In the genomic region with DNA sequence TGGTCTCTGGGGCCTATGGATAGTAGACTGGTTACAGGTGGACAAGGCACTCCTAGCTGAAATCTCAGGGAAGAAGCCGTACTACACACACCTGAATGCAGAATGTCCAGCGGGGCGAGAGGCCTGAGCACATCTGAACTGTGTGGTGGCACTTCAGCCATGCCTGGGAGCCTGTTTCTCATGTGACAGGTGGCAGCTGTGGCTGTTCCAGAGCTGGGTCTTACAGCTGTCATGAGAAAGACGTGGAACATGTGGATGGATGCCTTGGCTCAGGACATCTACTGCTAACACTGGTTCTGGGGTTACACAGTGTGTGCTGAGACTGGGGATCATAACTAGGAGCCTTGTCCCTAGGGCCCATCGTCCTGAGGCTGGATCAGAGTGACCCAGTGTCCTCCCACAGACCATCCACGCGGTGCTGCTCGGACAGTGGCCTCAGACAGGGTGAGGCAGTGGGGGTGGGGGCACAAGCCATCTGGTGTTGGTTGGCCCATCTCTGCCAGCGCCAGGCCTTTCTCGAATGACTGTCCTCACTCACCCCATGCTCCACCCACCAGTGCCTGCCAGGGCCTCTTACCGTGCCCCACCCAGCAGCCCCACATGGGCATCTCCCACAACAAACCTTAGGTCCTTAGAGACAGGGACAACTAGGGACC, we compare ENCODE assay signal across 13 mouse cellular contexts. TPM values are rescaled to one million over a fixed set of nuclear protein-coding genes. Genes with fewer than 3 reads are reported as not detected.
A peak's percentile ranks its signal among the peaks of the same experiment; 100 is the strongest.
DNase-seq lines count a peak whose midpoint lies in the region; TF ChIP-seq lines count a peak whose summit lies in the region.
"Had no signal": no experiment of that assay in that cellular context is flagged by ENCODE, and none has a peak within 500 bp of the region (broad histone marks: within the 10 kb centered on the region; RNA-seq: fewer than 3 reads in every experiment).

No protein-coding gene starts in this region.

- no peak overlapping the region for H3K4me3 ChIP-seq in testis, adult 2 months (ENCODE audit: control insufficient read depth, low read depth, low read length)
- H3K4me3 ChIP-seq: stomach, embryonic 15.5 days had no signal

- H3K27me3 ChIP-seq in testis, adult 2 months (ENCODE audit: control insufficient read depth, insufficient read depth, low read length), result no peaks in the 10 kb centered on the region
- H3K27me3 ChIP-seq: stomach, embryonic 15.5 days had no signal

- no peaks in the 10 kb centered on the region for H3K36me3 ChIP-seq in testis, adult 2 months (ENCODE audit: control insufficient read depth, insufficient read depth, low read length)
- H3K36me3 ChIP-seq: stomach, embryonic 15.5 days had no signal

- peak overlapping the region; percentile 77 for H3K27ac ChIP-seq in testis, adult 2 months (ENCODE audit: control insufficient read depth, insufficient read depth, low read depth, low read length)
- H3K27ac ChIP-seq: hindbrain, embryonic 14.5 days; liver, embryonic 14.5 days had no signal

- DNase-seq in cerebellum, adult 11-12 months, result peak; percentile 43
- DNase-seq in cerebellum, postnatal 4 days (ENCODE audit: low spot score in 2 of 2), result no peak
- DNase-seq in testis, postnatal 10 days (ENCODE audit: low spot score), result no peak
- DNase-seq in gastrocnemius, postnatal 25 days, result peak; percentile 67
- DNase-seq in layer of hippocampus, postnatal 10 days (ENCODE audit: low spot score in 2 of 2), result no peak
- no peak for DNase-seq in retina, postnatal 1 day
- no peak for DNase-seq in layer of hippocampus, adult 18-20 months (ENCODE audit: low spot score in 2 of 2)
- DNase-seq: kidney, adult 18-20 months; right cerebral cortex, postnatal 4 days had no signal

- TF ChIP-seq CTCF in testis, adult 2 months (IDR thresholded peaks at IDR 0.05; ENCODE audit: control insufficient read depth, insufficient read depth, insufficient replicate concordance, low read depth, low read length), result no peak

- TF ChIP-seq POLR2A in testis, adult 2 months (IDR thresholded peaks at IDR 0.05; ENCODE audit: control insufficient read depth, low read depth, low read length), result no peak

- H3K4me1 ChIP-seq in testis, adult 2 months (ENCODE audit: control insufficient read depth, insufficient read depth, low read length), result peaks cover 3% of the 10 kb centered on the region

RNA-seq across cellular contexts. Expression of a gene that starts 19.5 kb away (rescaled TPM):
- 0.28 and 0.95 TPM in 2 replicates for polyA plus RNA-seq in testis, adult 2 months (2012; rRNA removed)
- total RNA-seq in gastrocnemius, postnatal 25 days (2021), result 1 to 10 TPM; 2.4 to 9.1 TPM
- total RNA-seq in layer of hippocampus, postnatal 10 days (2021), result under 1 TPM; 0.45 to 0.75 TPM
- under 1 TPM; 0.20 to 0.28 TPM for total RNA-seq in layer of hippocampus, adult 18-20 months (2021)

RNA-seq across cellular contexts. Expression of a gene that starts 37.1 kb away (rescaled TPM):
- 35.7 and 39.7 TPM in 2 replicates for polyA plus RNA-seq in testis, adult 2 months (2012; rRNA removed)
- 100 to 1,000 TPM; 188 to 210 TPM for total RNA-seq in gastrocnemius, postnatal 25 days (2021)
- 100 to 1,000 TPM; 278 to 287 TPM for total RNA-seq in layer of hippocampus, postnatal 10 days (2021)
- 100 to 1,000 TPM; 288 to 309 TPM for total RNA-seq in layer of hippocampus, adult 18-20 months (2021)

Comparison
In these comparisons a context has a peak if more than half of its experiments do, and no peak if none do; other contexts are left out.
1. DNase-seq: peak in cerebellum, adult 11-12 months (single experiment) and gastrocnemius, postnatal 25 days (single experiment); none in cerebellum, postnatal 4 days (0 of 2), testis, postnatal 10 days (single experiment), layer of hippocampus, postnatal 10 days (0 of 2), retina, postnatal 1 day (single experiment) and layer of hippocampus, adult 18-20 months (0 of 2).